Mouse (Mus musculus) hindbrain, embryonic 15.5 days (tissue): ENCODE data around the gene Tomm5. TPM values are rescaled to one million over a fixed set of nuclear protein-coding genes. Genes with fewer than 3 reads are reported as not detected.
A peak's percentile ranks its signal among the peaks of the same experiment; 100 is the strongest.
"Not testable (repeated sequence)": the region's sequence is repeated elsewhere in the genome, so short reads cannot be mapped to it uniquely, and the experiment has no call there.

Experiments used
- ATAC-seq: fragments of 200-750 bp; cut with Nextera tagmentation; 2 replicates; pipeline ENCODE4 v1.8.0; 2017; ENCODE audit warnings: low read depth, moderate number of reproducible peaks, moderate TSS enrichment; ENCODE audit not compliant: low FRiP score
- H3K27ac ChIP-seq: fragments of 300-500 bp; sonication (generic); replicated peaks from 2 replicates; pipeline ENCODE4 v1.5.1; 2015; ENCODE audit warnings: mild to moderate bottlenecking, inconsistent platforms
- H3K27me3 ChIP-seq: fragments of 300-500 bp; sonication (generic); 2 replicates; pipeline ENCODE4 v1.6.1; 2015; ENCODE audit warnings: control low read depth, inconsistent platforms
- H3K36me3 ChIP-seq: fragments of 300-500 bp; sonication (generic); 2 replicates; pipeline ENCODE4 v1.6.1; 2015; ENCODE audit warnings: control low read depth, inconsistent platforms
- H3K4me1 ChIP-seq: fragments of 300-500 bp; sonication (generic); replicated peaks from 2 replicates; pipeline ENCODE4 v1.6.1; 2015; ENCODE audit warnings: control low read depth, inconsistent platforms
- H3K4me2 ChIP-seq: fragments of 300-500 bp; sonication (generic); 2 replicates; pipeline ENCODE4 v1.6.1; 2015; ENCODE audit warnings: moderate library complexity, mild to moderate bottlenecking, inconsistent platforms
- H3K4me3 ChIP-seq: fragments of 300-500 bp; sonication (generic); 2 replicates; pipeline ENCODE4 v1.5.1; 2015; ENCODE audit warnings: mild to moderate bottlenecking, inconsistent platforms
- H3K9ac ChIP-seq: fragments of 300-500 bp; sonication (generic); 2 replicates; pipeline ENCODE4 v1.6.1; 2015; ENCODE audit warnings: inconsistent platforms
- H3K9me3 ChIP-seq: fragments of 300-500 bp; sonication (generic); 2 replicates; pipeline ENCODE4 v1.6.1; 2016; ENCODE audit warnings: control low read depth, inconsistent platforms
- WGBS: fragments of 180-500 bp; shearing (Covaris S2); methylation state at CpG from one replicate; pipeline ENCODE4 v1.1.7; 2015; 5-methylcytosine and 5-hydroxymethylcytosine counted together
- polyA plus RNA-seq: library from polyadenylated mRNA; unstranded; fragments of >200 nt; fragmentation: Nextera tagmentation; extraction: Ambion mirVana; gene quantifications from 2 replicates; pipeline ENCODE4 v1.2.1, GENCODE M21; 2015

The Tomm5 gene
- polyA plus RNA-seq, 1 experiment from 2014 or later = 159 TPM

DNA sequence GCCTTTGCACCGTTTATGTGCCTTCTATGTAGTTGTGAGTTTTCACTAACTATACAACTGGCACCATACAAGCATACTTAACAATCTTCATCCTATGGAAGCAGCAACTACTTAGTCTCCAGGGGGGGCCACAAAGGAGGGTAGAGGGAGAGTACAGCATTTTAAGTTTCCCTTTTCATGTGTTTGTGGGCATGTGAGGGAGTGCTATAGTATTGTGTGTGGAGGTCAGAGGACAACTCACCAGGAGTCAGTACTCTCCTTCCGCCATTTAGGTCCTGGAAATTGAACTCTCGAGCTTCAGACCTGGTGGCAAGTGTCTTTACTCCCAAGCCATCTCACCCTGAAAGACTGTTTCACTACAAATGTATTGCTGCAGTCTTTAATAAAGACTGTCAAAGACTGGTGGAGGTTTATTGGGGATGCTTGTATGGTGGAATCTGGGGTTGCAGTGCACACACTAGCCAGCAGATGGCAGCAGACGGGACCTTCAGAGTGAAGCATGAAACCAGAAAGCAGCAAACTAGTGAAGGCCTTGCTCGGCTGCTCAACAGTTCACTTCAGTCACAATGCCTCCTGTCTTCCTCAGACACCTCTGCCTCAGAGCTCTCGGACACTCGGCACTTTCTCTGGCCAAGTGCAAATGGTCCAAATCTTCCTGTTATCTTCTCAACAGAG is 10.6 kb downstream of the Tomm5 start:
- H3K4me2 ChIP-seq = no peak overlapping the region
- no peaks in the 10 kb centered on the region for H3K9me3 ChIP-seq
- no peaks in the 10 kb centered on the region for H3K27me3 ChIP-seq
- no peak overlapping the region for H3K4me3 ChIP-seq
- H3K27ac ChIP-seq = no peak overlapping the region
- peaks cover 8% of the 10 kb centered on the region for H3K36me3 ChIP-seq
- no peak for ATAC-seq
- H3K4me1 ChIP-seq = no peaks in the 10 kb centered on the region
- WGBS = 32% methylated on average over 7 of the region's 7 CpGs
- H3K9ac ChIP-seq = no peak overlapping the region

GRCm38 (mm10) chr4:45084895-45085290 is 23.0 kb downstream of the Tomm5 start:
- H3K9ac ChIP-seq = peak overlapping the region; percentile 99; the same call in 1 of the 2 replicates
- no peaks in the 10 kb centered on the region for H3K27me3 ChIP-seq
- H3K36me3 ChIP-seq = no peaks in the 10 kb centered on the region
- no peak for ATAC-seq
- peak overlapping the region; percentile 99 for H3K4me3 ChIP-seq
- H3K9me3 ChIP-seq = no peaks in the 10 kb centered on the region
- peaks cover 22% of the 10 kb centered on the region for H3K4me1 ChIP-seq
- 51% methylated on average over 8 of the region's 8 CpGs for WGBS
- peak overlapping the region; percentile 61 for H3K4me2 ChIP-seq
- H3K27ac ChIP-seq = peak overlapping the region; percentile 89

DNA sequence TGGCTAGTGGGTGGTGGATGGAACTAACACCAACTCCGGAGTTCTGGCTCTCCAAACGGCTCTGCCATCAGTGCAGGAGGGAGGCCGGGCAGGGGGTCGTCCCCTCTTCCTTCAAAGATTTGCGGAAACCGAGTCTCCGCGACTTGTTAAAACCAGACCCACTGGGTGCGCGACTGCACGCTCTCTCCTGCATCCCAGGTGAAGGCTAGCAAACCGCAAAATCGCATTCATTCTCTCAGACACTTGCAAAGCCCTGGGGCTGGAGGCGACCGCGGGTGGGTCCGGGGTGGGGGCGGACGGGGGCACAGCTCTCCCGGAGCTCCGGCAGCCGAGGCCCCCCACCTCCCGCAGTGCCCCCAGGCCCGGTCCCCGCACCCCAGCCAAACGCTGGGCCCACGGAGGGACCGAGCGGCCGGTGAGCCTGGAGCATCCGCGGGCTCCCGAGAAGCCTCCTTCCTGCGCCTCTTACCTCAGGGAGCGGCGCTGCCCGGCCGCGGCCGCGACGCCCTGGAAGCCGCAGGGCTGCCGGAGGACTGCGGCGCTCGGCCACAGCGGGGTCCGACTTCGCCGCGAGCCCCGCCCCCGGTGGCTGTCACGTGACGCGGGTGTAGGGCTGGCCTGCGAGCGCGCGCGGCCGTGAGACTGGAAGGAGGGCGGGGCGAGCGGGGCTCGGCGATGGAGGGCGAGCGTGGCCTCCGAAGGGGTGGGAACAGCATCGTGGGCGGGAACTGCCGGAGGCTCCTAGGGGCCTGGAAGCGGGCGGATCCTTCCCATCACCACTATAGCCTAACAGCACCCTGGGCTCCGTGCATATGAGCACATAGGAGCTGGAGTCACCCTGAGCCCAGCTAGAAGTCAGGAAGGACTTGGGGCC is 23.7 kb downstream of the Tomm5 start, which contains the start of gene Fbxo10:
Gene Fbxo10 (minus strand): TSS at position 584 of the 874 bp plus-strand sequence.
- Histone ChIP-seq H3K27me3 (no peaks in the 10 kb centered on the region), H3K4me3 (peak within 1 kb of the TSS; percentile 99), H3K9me3 (no peaks in the 10 kb centered on the region), H3K9ac (peak within 1 kb of the TSS; percentile 99), H3K4me1 (peaks cover 22% of the 10 kb centered on the region), H3K36me3 (no peaks in the 10 kb centered on the region), H3K4me2 (peak within 1 kb of the TSS; percentile 61), H3K27ac (peak within 1 kb of the TSS; percentile 89)
- 0% methylated on average over 76 of the region's 77 CpGs for WGBS
- peak; percentile 90 for ATAC-seq

GRCm38 (mm10) chr4:45083487-45083886 is 24.4 kb downstream of the Tomm5 start:
- H3K9me3 ChIP-seq = no peaks in the 10 kb centered on the region
- peak overlapping the region; percentile 61 for H3K4me2 ChIP-seq
- H3K27ac ChIP-seq = peak overlapping the region; percentile 89
- no peaks in the 10 kb centered on the region for H3K36me3 ChIP-seq
- H3K27me3 ChIP-seq = no peaks in the 10 kb centered on the region
- ATAC-seq = no peak
- WGBS = under 1% methylated on average over 8 of the region's 8 CpGs
- H3K9ac ChIP-seq = peak overlapping the region; percentile 99
- peak overlapping the region; percentile 99 for H3K4me3 ChIP-seq
- peaks cover 22% of the 10 kb centered on the region for H3K4me1 ChIP-seq

- peak overlapping the region; percentile 99 for H3K4me3 ChIP-seq
- peak overlapping the region; percentile 61 for H3K4me2 ChIP-seq
- no peak for ATAC-seq
- H3K27ac ChIP-seq = peak overlapping the region; percentile 89
- no peaks in the 10 kb centered on the region for H3K9me3 ChIP-seq
- H3K4me1 ChIP-seq = peaks cover 22% of the 10 kb centered on the region
- WGBS = 58% methylated on average over 9 of the region's 9 CpGs
- H3K27me3 ChIP-seq = no peaks in the 10 kb centered on the region
- H3K9ac ChIP-seq = peak overlapping the region; percentile 99
- no peaks in the 10 kb centered on the region for H3K36me3 ChIP-seq
Observed at GRCm38 (mm10) chr4:45082951-45083350, 25.0 kb downstream of the Tomm5 start.

DNA sequence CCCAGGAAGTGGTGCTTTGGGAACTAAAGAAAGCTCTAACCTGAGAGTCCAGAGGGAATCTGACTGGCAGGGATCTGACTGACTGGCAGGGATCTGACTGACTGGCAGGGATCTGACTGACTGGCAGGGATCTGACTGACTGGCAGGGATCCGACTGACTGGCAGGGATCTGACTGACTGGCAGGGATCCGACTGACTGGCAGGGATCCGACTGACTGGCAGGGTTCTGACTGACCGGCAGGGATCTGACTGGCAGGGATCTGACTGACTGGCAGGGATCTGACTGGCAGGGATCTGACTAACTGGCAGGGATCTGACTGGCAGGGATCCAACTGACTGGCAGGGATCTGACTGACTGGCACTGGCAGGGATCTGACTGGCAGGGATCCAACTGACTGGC is 26.9 kb downstream of the Tomm5 start:
- not testable (repeated sequence) for H3K27me3 ChIP-seq, ATAC-seq, H3K9ac ChIP-seq, H3K36me3 ChIP-seq, H3K9me3 ChIP-seq, H3K4me3 ChIP-seq, H3K4me2 ChIP-seq, H3K27ac ChIP-seq
- 95% methylated on average over 4 of the region's 4 CpGs for WGBS
- H3K4me1 ChIP-seq = peaks cover 22% of the 10 kb centered on the region

DNA sequence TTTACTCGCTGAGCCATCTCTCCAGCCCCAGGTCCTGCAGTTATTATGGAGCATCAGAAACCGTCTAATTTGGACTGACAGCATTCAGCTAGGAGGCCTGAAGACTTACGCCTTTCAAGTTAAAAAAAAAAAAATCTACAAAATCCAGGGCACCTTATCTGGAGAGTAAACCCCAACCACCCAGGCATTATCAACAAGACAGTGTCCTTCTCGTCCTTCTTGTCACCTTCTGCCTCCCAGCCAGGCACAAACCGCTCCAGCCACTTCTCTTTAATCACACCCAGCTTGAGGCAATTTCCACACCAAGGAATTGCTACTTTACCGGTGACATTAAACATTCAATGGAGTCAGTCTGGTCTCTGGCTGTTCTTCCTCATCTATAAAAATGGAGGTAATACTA is 34.4 kb downstream of the Tomm5 start:
- WGBS = 79% methylated on average over 6 of the region's 6 CpGs
- no peak overlapping the region for H3K27ac ChIP-seq
- no peak overlapping the region for H3K9ac ChIP-seq
- H3K9me3 ChIP-seq = no peaks in the 10 kb centered on the region
- no peak for ATAC-seq
- no peaks in the 10 kb centered on the region for H3K36me3 ChIP-seq
- peaks cover 9% of the 10 kb centered on the region; the same call in 1 of the 2 replicates for H3K4me1 ChIP-seq
- no peak overlapping the region for H3K4me3 ChIP-seq
- no peak overlapping the region for H3K4me2 ChIP-seq
- H3K27me3 ChIP-seq = no peaks in the 10 kb centered on the region

- WGBS = 77% methylated on average over 15 of the region's 15 CpGs
- Histone ChIP-seq H3K4me2 (no peak overlapping the region), H3K4me3 (no peak overlapping the region), H3K4me1 (peaks cover 9% of the 10 kb centered on the region; the same call in 1 of the 2 replicates), H3K9ac (no peak overlapping the region), H3K36me3 (no peaks in the 10 kb centered on the region), H3K27ac (no peak overlapping the region), H3K27me3 (no peaks in the 10 kb centered on the region), H3K9me3 (no peaks in the 10 kb centered on the region)
- no peak for ATAC-seq
Observed at GRCm38 (mm10) chr4:45072261-45072973, 35.5 kb downstream of the Tomm5 start.

- 94% methylated on average over 4 of the region's 4 CpGs for WGBS
- no peaks in the 10 kb centered on the region for H3K27me3 ChIP-seq
Observed at GRCm38 (mm10) chr4:45067742-45068141, 40.2 kb downstream of the Tomm5 start.

GRCm38 (mm10) chr4:45066036-45066730 is 41.7 kb downstream of the Tomm5 start:
- Histone ChIP-seq H3K27me3 (no peaks in the 10 kb centered on the region), H3K4me1 (peaks cover 9% of the 10 kb centered on the region), H3K36me3 (peaks cover 8% of the 10 kb centered on the region), H3K4me2 (no peak overlapping the region), H3K4me3 (no peak overlapping the region), H3K27ac (no peak overlapping the region), H3K9ac (no peak overlapping the region), H3K9me3 (no peaks in the 10 kb centered on the region)
- no peak for ATAC-seq
- WGBS = 57% methylated on average over 2 of the region's 2 CpGs

More at GRCm38 (mm10) chr4:45067742-45068141, 40.2 kb downstream of the Tomm5 start:
- no peaks in the 10 kb centered on the region for H3K36me3 ChIP-seq
- no peak for ATAC-seq
- H3K27ac ChIP-seq = no peak overlapping the region
- H3K9me3 ChIP-seq = no peaks in the 10 kb centered on the region
- no peak overlapping the region for H3K4me3 ChIP-seq
- H3K4me2 ChIP-seq = no peak overlapping the region
- no peak overlapping the region for H3K9ac ChIP-seq
- H3K4me1 ChIP-seq = peaks cover 9% of the 10 kb centered on the region

GRCm38 (mm10) chr4:45064577-45064976 is 43.3 kb downstream of the Tomm5 start:
- WGBS = 89% methylated on average over 2 of the region's 2 CpGs
- H3K9me3 ChIP-seq = no peaks in the 10 kb centered on the region
- H3K4me1 ChIP-seq = peaks cover 8% of the 10 kb centered on the region
- no peak overlapping the region for H3K4me2 ChIP-seq
- no peak overlapping the region for H3K9ac ChIP-seq
- no peak for ATAC-seq
- H3K4me3 ChIP-seq = no peak overlapping the region
- no peaks in the 10 kb centered on the region for H3K27me3 ChIP-seq
- peaks cover 19% of the 10 kb centered on the region for H3K36me3 ChIP-seq
- no peak overlapping the region for H3K27ac ChIP-seq
